Mouse (Mus musculus) lung, embryonic 14.5 days (tissue): ENCODE measurements around the gene Upp1. TPM values are rescaled to one million over a fixed set of nuclear protein-coding genes. Genes with fewer than 3 reads are reported as not detected.
"Not testable (repeated sequence)": the region's sequence is repeated elsewhere in the genome, so short reads cannot be mapped to it uniquely, and the experiment has no call there.

Source experiments
- ATAC-seq: fragments of 200-750 bp; cut with Nextera tagmentation; 2 replicates; pipeline ENCODE4 v1.8.0; 2017; ENCODE audit warnings: mild to moderate bottlenecking, moderate TSS enrichment, moderate library complexity; ENCODE audit not compliant: insufficient read depth
- DNase-seq: peaks from one replicate; pipeline ENCODE4 v3.0.0-alpha.2; 2015
- H3K27ac ChIP-seq: fragments of 300-500 bp; sonication (generic); 2 replicates; pipeline ENCODE4 v1.5.1; 2014; ENCODE audit warnings: low read depth, mild to moderate bottlenecking, moderate library complexity
- H3K27me3 ChIP-seq: fragments of 300-500 bp; sonication (generic); 2 replicates; pipeline ENCODE4 v1.6.1; 2014; ENCODE audit warnings: low read length, control low read depth; ENCODE audit not compliant: insufficient read depth
- H3K36me3 ChIP-seq: fragments of 300-500 bp; sonication (generic); 2 replicates; pipeline ENCODE4 v1.6.1; 2014; ENCODE audit warnings: control low read depth; ENCODE audit not compliant: insufficient read depth
- H3K4me1 ChIP-seq: fragments of 300-500 bp; sonication (generic); 2 replicates; pipeline ENCODE4 v1.6.1; 2014; ENCODE audit warnings: antibody characterized with exemption, control low read depth; ENCODE audit not compliant: insufficient read depth
- H3K4me2 ChIP-seq: fragments of 300-500 bp; sonication (generic); 2 replicates; pipeline ENCODE4 v1.6.1; 2014; ENCODE audit warnings: mild to moderate bottlenecking
- H3K4me3 ChIP-seq: fragments of 300-500 bp; sonication (generic); 2 replicates; pipeline ENCODE4 v1.5.1; 2014; ENCODE audit warnings: low read depth, low read length
- H3K9ac ChIP-seq: fragments of 300-500 bp; sonication (generic); 2 replicates; pipeline ENCODE4 v1.6.1; 2014
- H3K9me3 ChIP-seq: fragments of 300-500 bp; sonication (generic); 2 replicates; pipeline ENCODE4 v1.6.1; 2016; ENCODE audit warnings: low read depth, low read length, control low read depth
- CTCF ChIP-seq: IDR thresholded peaks from 2 replicates; pipeline ENCODE4 v1.5.1; 2016; ENCODE audit warnings: antibody characterized with exemption, low read depth
- WGBS: fragments of 180-500 bp; shearing (Covaris S2); extraction: QIAGEN DNeasy Blood & Tissue Kit; methylation state at CpG from one replicate; pipeline ENCODE4 v1.1.7; 2014; 5-methylcytosine and 5-hydroxymethylcytosine counted together
- polyA plus RNA-seq: library from polyadenylated mRNA; unstranded; fragments of >200 nt; fragmentation: Nextera tagmentation; extraction: Ambion mirVana; gene quantifications from 2 replicates; pipeline ENCODE4 v1.2.1, GENCODE M21; 2014

The Upp1 gene
- polyA plus RNA-seq, 1 experiment from 2014 or later = 11.7 TPM

DNA sequence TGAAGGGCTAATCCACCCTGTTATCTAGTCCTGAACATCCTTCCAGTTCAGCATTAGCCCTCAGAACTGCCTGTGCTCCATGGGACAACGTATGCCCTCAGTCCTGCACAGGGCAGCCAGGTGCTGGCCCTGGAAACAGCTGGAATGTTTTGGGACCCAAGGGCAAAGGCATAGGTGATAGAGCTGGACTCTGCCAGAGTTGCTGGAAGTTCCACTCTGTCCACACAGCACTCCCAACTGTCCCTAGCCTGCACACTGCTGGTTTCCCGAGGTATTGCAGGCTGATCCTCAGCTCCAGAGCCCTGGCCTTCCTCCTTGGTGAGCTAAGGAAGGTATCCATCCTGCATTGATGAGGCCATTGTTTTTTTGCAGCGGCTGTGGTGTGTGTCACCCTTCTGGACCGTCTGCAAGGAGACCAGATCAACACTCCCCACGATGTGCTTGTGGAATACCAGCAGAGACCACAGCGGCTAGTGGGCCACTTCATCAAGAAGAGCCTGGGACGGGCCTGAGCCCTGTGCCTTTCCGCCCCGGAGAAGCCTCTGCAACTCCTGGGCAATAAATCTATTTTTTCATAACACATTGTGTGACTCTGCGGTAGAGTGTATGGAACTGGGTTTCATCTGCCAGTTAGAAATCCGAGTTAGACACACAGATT is 17.8 kb downstream of the Upp1 start:
- WGBS = 69% methylated on average over 11 of the region's 11 CpGs
- Histone ChIP-seq H3K27me3 (no peaks in the 10 kb centered on the region), H3K27ac (no peak overlapping the region), H3K9me3 (no peaks in the 10 kb centered on the region), H3K4me3 (no peak overlapping the region), H3K4me2 (no peak overlapping the region), H3K36me3 (no peaks in the 10 kb centered on the region), H3K9ac (no peak overlapping the region), H3K4me1 (no peaks in the 10 kb centered on the region)
- peak; percentile 69 for TF ChIP-seq CTCF
- DNase-seq = peak; percentile 56
- ATAC-seq = peak; percentile 72; the same call in 1 of the 2 replicates

DNA sequence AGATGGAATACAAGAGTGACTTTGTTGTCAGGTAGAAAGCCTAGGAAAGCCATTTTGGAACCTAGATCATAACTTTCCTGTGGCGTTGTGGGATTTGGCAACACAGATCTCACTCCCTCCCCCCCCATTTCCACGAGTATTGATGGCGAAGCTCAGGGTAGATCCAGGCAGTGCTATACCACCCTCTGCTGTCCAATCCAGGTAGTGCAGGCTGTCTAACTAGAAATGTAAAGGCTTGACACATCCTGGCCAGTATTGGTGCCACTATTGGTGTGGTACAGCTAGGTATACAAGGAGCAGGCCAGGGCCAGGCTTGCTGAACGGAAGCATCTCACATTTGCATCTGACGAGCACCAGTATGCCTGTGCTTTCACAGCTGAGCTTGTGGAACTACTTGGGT is 18.6 kb downstream of the Upp1 start:
- WGBS = 19% methylated on average over 5 of the region's 5 CpGs

DNA sequence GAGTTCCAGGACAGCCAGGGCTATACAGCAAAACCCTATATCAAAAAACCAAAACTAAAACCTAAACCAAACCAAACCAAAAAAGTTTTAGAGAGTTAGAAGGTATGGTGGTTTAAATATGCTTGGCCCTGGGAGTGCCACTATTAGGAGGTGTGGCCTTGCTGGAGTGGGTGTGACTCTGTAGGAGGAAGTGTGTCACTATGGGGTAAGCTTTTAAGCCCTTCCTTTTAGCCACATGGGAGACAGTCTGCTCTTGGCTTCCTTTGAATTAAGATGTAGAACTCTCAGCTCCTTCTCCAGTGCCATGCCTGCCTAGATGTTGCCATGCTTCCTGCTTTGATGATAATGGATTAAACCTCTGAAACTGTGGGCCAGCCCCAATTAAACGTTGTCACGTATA is 27.2 kb downstream of the Upp1 start:
- Histone ChIP-seq H3K27ac (no peak overlapping the region), H3K9me3 (no peaks in the 10 kb centered on the region), H3K4me3 (no peak overlapping the region), H3K9ac (no peak overlapping the region), H3K4me2 (no peak overlapping the region), H3K27me3 (no peaks in the 10 kb centered on the region), H3K4me1 (no peaks in the 10 kb centered on the region), H3K36me3 (no peaks in the 10 kb centered on the region)
- no peak for DNase-seq
- WGBS = 83% methylated on average over 2 of the region's 2 CpGs
- no peak for ATAC-seq
- TF ChIP-seq CTCF = no peak

More for the DNA sequence above, 18.6 kb downstream of the Upp1 start:
- Histone ChIP-seq H3K9ac (no peak overlapping the region), H3K27ac (no peak overlapping the region), H3K4me3 (no peak overlapping the region), H3K4me2 (no peak overlapping the region), H3K9me3 (no peaks in the 10 kb centered on the region), H3K36me3 (no peaks in the 10 kb centered on the region), H3K4me1 (no peaks in the 10 kb centered on the region), H3K27me3 (no peaks in the 10 kb centered on the region)
- ATAC-seq = peak; percentile 60
- TF ChIP-seq CTCF = peak; percentile 99
- peak; percentile 90 for DNase-seq

DNA sequence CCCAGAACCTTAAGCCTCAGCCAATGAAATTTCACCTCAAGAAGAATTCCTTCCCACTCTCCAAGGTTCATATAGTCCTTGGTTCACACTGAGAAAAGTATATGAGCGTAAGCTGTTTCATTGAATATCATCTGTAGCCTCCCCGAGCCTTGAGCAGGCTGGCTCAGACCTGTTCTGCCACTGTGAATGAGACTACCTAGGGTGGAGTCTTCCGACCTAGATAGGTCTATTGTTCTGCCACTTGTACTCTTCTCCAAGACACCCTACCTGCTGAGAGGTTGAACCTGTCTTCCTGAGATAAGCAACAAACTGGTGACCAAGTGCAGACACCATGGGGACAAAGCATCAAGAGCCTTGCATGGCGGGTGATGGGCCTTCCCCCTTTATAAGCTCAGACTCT is 28.2 kb downstream of the Upp1 start:
- no peak overlapping the region for H3K4me2 ChIP-seq
- 88% methylated on average over 4 of the region's 4 CpGs for WGBS
- no peak for TF ChIP-seq CTCF
- DNase-seq (no peak), ATAC-seq (no peak)
- H3K4me3 ChIP-seq = no peak overlapping the region
- no peak overlapping the region for H3K27ac ChIP-seq
- no peaks in the 10 kb centered on the region for H3K36me3 ChIP-seq
- H3K27me3 ChIP-seq = no peaks in the 10 kb centered on the region
- no peaks in the 10 kb centered on the region for H3K9me3 ChIP-seq
- no peak overlapping the region for H3K9ac ChIP-seq
- no peaks in the 10 kb centered on the region for H3K4me1 ChIP-seq

DNA sequence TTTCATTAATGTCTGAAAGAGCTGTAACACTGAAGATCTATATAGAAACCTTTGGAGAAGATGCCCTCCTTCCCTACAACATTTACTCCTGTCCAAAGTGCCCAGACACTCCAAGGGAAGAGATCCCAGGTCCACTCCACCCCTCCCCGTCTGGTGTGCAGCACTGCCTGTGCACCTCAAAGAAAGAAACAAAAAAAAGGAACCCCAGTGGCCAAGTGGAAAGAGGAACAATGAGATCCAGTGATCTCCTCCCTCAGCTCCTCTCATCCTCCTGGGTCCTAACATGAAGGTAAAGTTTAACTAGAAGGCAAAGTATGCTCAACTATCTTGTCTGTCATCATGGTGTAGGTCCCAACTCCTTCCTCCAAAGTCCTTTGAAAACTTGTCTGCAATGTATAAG is 28.8 kb downstream of the Upp1 start:
- no peak overlapping the region for H3K9ac ChIP-seq
- H3K9me3 ChIP-seq = no peaks in the 10 kb centered on the region
- no peaks in the 10 kb centered on the region for H3K27me3 ChIP-seq
- ATAC-seq (no peak), DNase-seq (no peak)
- TF ChIP-seq CTCF = no peak
- WGBS = 72% methylated on average over 1 of the region's 1 CpGs
- H3K4me1 ChIP-seq = no peaks in the 10 kb centered on the region
- no peak overlapping the region for H3K27ac ChIP-seq
- no peak overlapping the region for H3K4me3 ChIP-seq
- no peaks in the 10 kb centered on the region for H3K36me3 ChIP-seq
- H3K4me2 ChIP-seq = no peak overlapping the region

DNA sequence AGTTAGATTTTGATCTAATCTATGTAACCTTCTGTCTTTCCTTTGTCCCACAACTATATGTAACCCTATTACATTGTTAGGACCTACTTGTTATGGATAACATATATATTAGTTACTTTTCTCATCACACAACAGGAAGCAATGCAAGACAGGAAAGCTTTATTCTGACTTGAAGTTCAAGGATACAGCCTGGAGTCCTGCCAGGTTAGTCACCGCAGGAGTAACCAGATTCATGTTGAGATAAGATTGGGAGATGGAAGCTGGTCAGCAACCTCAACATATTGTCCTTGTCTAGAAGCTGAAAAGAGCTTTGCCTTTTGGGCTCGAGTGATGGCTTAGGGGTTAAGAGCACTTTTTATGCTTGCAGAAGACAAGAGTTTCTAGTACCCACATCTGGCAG is 30.3 kb downstream of the Upp1 start:
- Histone ChIP-seq H3K9me3 (no peaks in the 10 kb centered on the region), H3K4me3 (no peak overlapping the region), H3K4me2 (no peak overlapping the region), H3K27me3 (no peaks in the 10 kb centered on the region), H3K9ac (no peak overlapping the region), H3K4me1 (no peaks in the 10 kb centered on the region), H3K36me3 (no peaks in the 10 kb centered on the region), H3K27ac (no peak overlapping the region)
- ATAC-seq (no peak), DNase-seq (no peak)
- TF ChIP-seq CTCF = no peak
- WGBS = 53% methylated on average over 2 of the region's 2 CpGs

DNA sequence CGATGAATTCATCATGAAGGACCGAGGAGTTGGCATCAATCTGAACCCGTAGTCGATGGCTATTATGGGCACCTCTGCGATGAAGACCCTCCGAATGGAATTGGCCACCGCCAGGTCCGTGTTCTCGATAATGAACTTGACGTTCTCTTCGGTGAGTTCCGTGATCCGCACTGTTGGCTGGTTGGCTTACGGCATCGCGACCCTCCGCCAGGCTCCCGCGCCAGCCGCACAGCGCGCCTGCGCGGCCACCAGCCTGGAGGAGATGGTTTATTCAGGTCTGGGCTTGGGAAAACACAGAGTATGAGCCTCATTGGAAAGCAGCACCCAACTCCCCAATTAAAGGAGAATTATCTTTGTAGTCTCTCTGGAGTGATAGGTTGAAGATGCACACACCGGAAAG is 32.5 kb downstream of the Upp1 start:
- H3K9ac ChIP-seq, H3K4me2 ChIP-seq, DNase-seq, H3K27me3 ChIP-seq, ATAC-seq, H3K4me3 ChIP-seq, H3K4me1 ChIP-seq, H3K9me3 ChIP-seq, H3K27ac ChIP-seq, H3K36me3 ChIP-seq: not testable (repeated sequence)
- 79% methylated on average over 25 of the region's 25 CpGs for WGBS

DNA sequence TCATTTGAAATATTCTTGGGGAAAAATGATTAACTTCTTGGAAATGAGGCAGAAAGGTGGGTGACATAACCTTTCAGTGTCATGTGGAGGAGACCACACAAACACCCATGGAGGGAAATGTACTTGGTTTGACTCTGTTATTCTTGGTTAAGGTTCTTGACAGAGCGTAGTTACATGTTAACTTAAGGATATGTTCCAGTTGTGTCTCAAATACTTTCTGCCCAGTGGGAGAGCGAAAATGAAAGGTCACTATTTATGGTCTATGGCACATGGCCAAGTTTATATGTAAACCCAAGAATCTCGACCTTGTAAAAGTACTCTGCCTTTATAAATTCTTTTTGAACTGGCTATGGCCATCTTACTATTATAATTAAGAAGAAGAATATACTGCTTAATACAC is 42.0 kb downstream of the Upp1 start:
- no peak overlapping the region for H3K4me2 ChIP-seq
- H3K27me3 ChIP-seq = no peaks in the 10 kb centered on the region
- peak; percentile 65 for DNase-seq
- H3K9ac ChIP-seq = no peak overlapping the region
- no peak overlapping the region for H3K27ac ChIP-seq
- no peaks in the 10 kb centered on the region for H3K9me3 ChIP-seq
- TF ChIP-seq CTCF = no peak
- no peak overlapping the region for H3K4me3 ChIP-seq
- H3K4me1 ChIP-seq = no peaks in the 10 kb centered on the region
- no peaks in the 10 kb centered on the region for H3K36me3 ChIP-seq
- ATAC-seq = no peak
- WGBS = 32% methylated on average over 3 of the region's 3 CpGs
